Mouse (Mus musculus) testis, adult 2 months (tissue): ENCODE measurements around the gene Sytl1. TPM values are rescaled to one million over a fixed set of nuclear protein-coding genes. Genes with fewer than 3 reads are reported as not detected.
A peak's percentile ranks its signal among the peaks of the same experiment; 100 is the strongest.

ENCODE experiments used
- H3K27ac ChIP-seq: fragments of 200-500 bp; 2 replicates; pipeline ENCODE4 v1.5.1; 2012; ENCODE audit warnings: low read depth, low read length; ENCODE audit not compliant: control insufficient read depth, insufficient read depth
- H3K27me3 ChIP-seq: fragments of 200-500 bp; 2 replicates; pipeline ENCODE4 v1.6.1; 2012; ENCODE audit warnings: mild to moderate bottlenecking, low read length, moderate library complexity; ENCODE audit not compliant: control insufficient read depth, insufficient read depth
- H3K36me3 ChIP-seq: fragments of 200-500 bp; 2 replicates; pipeline ENCODE4 v1.6.1; 2012; ENCODE audit warnings: mild to moderate bottlenecking, low read length; ENCODE audit not compliant: control insufficient read depth, insufficient read depth
- H3K4me1 ChIP-seq: fragments of 200-500 bp; 2 replicates; pipeline ENCODE4 v1.6.1; 2012; ENCODE audit warnings: low read length; ENCODE audit not compliant: control insufficient read depth, insufficient read depth
- H3K4me3 ChIP-seq: fragments of 200-500 bp; 2 replicates; pipeline ENCODE4 v1.5.1; 2012; ENCODE audit warnings: low read depth, mild to moderate bottlenecking, low read length, moderate library complexity, mixed read lengths; ENCODE audit not compliant: control insufficient read depth
- CTCF ChIP-seq: fragments of 200-500 bp; IDR thresholded peaks from 2 replicates; pipeline ENCODE4 v1.5.1; 2012; ENCODE audit warnings: low read depth, mild to moderate bottlenecking, inconsistent platforms, low read length, moderate library complexity; ENCODE audit not compliant: control insufficient read depth, insufficient read depth, insufficient replicate concordance
- POLR2A ChIP-seq: fragments of 200-500 bp; IDR thresholded peaks from 2 replicates; pipeline ENCODE4 v1.6.1; 2012; ENCODE audit warnings: low read depth, mild to moderate bottlenecking, inconsistent platforms, low read length, moderate library complexity; ENCODE audit not compliant: control insufficient read depth
- polyA plus RNA-seq: library from polyadenylated mRNA; depleted of rRNA; stranded (reverse); fragments of >200 nt; gene quantifications from 2 replicates; pipeline ENCODE4 v1.2.3, GENCODE M21; 2012; rRNA removed

The Sytl1 gene
- polyA plus RNA-seq, 1 experiment = 0.33 TPM

DNA sequence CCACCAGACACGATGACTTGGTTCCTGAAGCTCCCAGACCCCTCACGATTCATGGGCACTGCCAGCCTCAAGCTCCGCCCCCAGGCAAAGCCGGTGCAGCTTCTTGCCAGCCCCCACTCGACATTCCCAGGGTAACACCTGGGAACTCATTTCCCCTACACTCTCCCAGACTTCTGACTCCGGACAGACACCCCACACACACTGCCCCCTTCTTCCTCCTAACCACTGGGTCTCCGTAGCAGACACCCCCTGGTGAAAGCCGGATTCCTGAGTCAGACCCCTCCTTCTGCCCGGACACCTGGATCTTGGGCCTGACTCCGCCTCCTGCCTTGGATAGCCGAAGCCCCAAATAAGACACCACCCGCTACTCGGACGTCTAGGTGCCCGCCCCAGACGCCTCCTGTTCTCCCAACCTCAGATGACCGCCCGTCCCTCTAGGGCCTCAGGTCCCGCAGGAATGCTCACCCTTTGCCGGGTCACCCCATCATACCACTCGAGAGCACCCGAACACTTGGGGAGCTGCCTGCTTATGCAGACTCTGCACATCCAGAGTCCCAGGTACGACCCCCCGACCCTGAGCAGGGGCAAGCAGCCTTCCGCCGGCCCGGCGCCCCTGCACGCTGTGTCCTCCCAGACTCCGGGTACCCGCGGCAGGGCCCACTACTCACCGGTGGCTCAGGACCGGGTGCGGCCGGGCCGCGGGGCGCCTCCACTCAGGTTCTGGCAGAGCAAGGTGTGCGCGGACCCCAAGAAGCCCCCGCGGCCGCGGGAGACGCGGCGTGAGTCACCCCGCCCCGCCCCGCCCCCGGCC, 51.0 kb downstream of the Sytl1 start, which contains the start of the genes Cd164l2 and Gpr3:
TSS of gene Cd164l2 (plus strand) at position 381 of the 811 bp plus-strand sequence.
TSS of gene Gpr3 (minus strand) at position 786 of the 811 bp plus-strand sequence.
- no peak for TF ChIP-seq CTCF
- no peak for TF ChIP-seq POLR2A
- H3K36me3 ChIP-seq = no peaks in the 10 kb centered on the region
- H3K27me3 ChIP-seq = no peaks in the 10 kb centered on the region
- H3K4me1 ChIP-seq = peaks cover 25% of the 10 kb centered on the region
- no peak within 1 kb of the TSS; the same call in 1 of the 2 replicates for H3K27ac ChIP-seq
- H3K4me3 ChIP-seq = peak within 1 kb of the TSS; percentile 87

DNA sequence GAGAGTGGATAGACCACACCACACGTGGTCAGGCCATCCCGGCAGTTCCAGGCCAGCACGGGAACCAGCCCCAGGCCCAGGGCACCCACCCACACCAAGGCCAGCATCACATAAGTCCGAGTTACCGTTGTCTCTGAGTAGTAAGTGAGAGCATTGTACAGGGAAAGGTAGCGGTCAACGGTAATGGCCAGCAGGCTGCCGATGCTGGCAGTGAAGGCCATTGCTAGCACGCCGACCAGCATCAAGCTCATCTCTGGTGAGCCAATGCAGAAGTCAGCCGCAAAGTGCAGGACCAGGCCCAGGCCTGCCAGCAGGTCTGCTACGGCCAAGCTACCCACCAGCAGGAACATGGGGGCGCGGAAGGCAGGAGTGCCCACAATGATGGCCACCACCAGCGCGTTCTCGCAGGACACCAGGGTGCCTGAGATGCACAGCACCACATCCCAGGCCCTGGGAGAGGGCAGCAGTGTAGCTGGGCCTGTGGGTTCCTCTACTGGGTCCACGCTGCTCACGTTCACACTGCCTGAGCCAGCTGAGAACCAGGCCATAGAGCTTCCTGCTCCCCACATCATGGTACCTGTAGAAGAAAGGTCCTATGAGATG, 52.0 kb downstream of the Sytl1 start:
- no peaks in the 10 kb centered on the region for H3K27me3 ChIP-seq
- TF ChIP-seq CTCF = no peak
- no peak for TF ChIP-seq POLR2A
- H3K36me3 ChIP-seq = no peaks in the 10 kb centered on the region
- peaks cover 25% of the 10 kb centered on the region for H3K4me1 ChIP-seq
- no peak overlapping the region for H3K27ac ChIP-seq
- H3K4me3 ChIP-seq = no peak overlapping the region

DNA sequence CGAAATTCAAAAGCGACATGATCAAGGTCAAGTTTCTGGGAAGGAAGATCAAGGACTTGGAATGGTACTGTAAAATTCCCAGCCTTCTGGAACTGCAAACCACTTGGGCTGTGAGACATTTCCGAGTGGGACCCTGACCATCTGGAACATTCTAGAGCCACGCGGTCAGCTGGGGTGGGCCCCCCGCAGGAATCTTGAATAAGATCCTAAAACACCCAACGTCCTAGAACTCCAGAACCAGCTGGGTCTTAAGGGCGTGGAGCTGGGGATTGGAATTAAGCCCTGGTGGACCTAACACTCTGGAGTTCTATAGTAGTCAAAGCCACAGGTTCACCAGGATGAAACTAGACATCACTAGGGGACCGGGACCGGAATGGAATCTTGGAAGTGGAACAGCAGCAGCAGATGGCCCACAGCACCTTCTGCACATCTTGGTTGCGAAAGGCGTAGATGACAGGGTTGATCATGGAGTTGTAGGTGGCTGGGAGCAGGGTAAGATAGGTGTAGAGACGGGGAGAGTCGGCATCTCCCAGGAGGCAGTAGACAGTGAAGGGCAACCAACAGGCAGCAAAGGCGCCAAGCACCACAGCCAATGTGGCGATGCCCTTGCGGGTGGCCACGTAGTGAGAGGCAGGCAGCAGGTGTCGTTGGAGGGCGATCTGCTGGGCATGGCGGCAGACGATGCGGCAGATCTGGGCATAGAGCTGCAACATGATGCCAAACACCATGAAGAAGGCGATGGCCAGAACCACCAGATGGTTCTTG, 52.7 kb downstream of the Sytl1 start:
- H3K27ac ChIP-seq = no peak overlapping the region
- H3K4me1 ChIP-seq = peaks cover 25% of the 10 kb centered on the region
- no peak for TF ChIP-seq CTCF
- TF ChIP-seq POLR2A = no peak
- H3K27me3 ChIP-seq = no peaks in the 10 kb centered on the region
- no peaks in the 10 kb centered on the region for H3K36me3 ChIP-seq
- H3K4me3 ChIP-seq = no peak overlapping the region

DNA sequence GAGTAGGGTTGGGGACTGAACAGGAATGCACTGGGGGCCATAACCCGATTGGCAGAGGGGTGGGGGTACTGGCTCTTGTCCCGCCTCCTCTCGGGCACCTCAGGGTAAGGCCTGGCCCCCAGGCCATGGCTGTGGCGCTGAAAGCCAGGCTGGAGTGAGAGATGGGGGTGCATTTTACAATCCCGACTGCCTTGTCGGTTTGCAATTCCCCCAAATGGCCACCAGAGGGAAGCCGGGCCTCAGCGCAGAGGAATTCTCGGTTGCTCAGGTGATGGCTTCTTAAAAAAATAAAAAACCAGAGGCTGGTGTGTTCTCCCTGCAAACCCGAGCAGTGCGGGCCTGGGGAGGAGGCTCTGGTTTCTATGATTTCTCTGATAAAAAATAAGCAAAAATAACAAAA, 53.5 kb downstream of the Sytl1 start:
- Histone ChIP-seq H3K27ac (no peak overlapping the region), H3K27me3 (no peaks in the 10 kb centered on the region), H3K4me3 (no peak overlapping the region), H3K4me1 (peaks cover 25% of the 10 kb centered on the region), H3K36me3 (no peaks in the 10 kb centered on the region)
- no peak for TF ChIP-seq POLR2A
- TF ChIP-seq CTCF = peak; percentile 71

DNA sequence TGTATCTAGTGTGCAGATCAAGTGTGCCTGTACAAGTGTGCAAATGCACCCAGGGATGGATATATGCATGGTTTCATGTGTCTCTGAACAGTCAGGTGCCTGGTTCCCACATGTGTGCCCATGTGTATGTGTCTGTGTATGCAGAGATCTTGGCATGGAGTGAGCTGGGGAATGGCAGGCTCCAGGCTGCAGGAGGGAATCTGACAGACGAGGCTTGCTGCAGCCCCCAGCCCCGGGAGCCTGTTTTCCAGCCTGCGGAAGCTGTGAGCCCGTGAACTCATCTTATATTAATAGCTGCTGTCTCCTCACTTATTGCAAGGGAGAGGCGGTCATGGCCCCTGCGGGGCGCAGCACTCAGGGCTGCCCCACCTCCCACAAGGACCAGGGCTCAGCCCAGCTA, 58.5 kb downstream of the Sytl1 start:
- H3K36me3 ChIP-seq = no peaks in the 10 kb centered on the region
- no peak overlapping the region for H3K4me3 ChIP-seq
- no peak overlapping the region for H3K27ac ChIP-seq
- H3K27me3 ChIP-seq = no peaks in the 10 kb centered on the region
- no peak for TF ChIP-seq CTCF
- TF ChIP-seq POLR2A = no peak
- H3K4me1 ChIP-seq = peaks cover 9% of the 10 kb centered on the region

DNA sequence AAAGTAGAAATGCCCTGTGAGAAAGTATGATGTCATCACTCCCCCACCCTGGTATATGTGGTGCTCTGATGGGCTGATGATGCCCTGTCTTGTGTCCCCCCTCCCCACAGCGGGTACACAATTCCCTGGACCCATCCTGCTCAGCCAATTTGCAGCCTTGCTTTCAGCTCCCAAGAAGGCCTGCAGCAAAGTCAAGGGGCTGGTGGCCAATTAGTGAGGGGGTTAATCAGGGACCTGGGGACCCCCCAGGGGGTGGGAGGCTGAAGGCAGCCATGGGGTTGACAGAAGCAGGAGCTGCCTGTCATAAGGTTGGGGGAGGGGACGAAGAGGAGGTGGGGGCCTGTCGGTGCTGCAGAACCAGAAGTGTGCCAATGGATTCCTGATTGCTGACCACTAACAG, 59.3 kb downstream of the Sytl1 start:
- Histone ChIP-seq H3K27ac (no peak overlapping the region), H3K4me3 (no peak overlapping the region), H3K36me3 (no peaks in the 10 kb centered on the region), H3K4me1 (peaks cover 9% of the 10 kb centered on the region), H3K27me3 (no peaks in the 10 kb centered on the region)
- TF ChIP-seq POLR2A = no peak
- TF ChIP-seq CTCF = no peak

Other genes starting within 250 kb of the Sytl1 start
- gene Wasf2, start 132.6 kb downstream of the Sytl1 start, polyA plus RNA-seq = 156 and 195 TPM in 2 replicates
- gene Cd164l2, start 51.0 kb downstream of the Sytl1 start, polyA plus RNA-seq = 10.0 and 10.7 TPM in 2 replicates
- gene Gpr3, start 50.6 kb downstream of the Sytl1 start, polyA plus RNA-seq = 7.0 and 9.2 TPM in 2 replicates
- gene Map3k6, start 22.3 kb downstream of the Sytl1 start, polyA plus RNA-seq = 4.7 and 8.5 TPM in 2 replicates
- 48.5 and 50.1 TPM in 2 replicates for gene Tmem222, start 14.7 kb upstream of the Sytl1 start, polyA plus RNA-seq
- gene Wdtc1, start 90.4 kb upstream of the Sytl1 start, polyA plus RNA-seq = 323 and 338 TPM in 2 replicates
- gene Slc9a1, start 106.6 kb upstream of the Sytl1 start, polyA plus RNA-seq = 48.4 and 59.6 TPM in 2 replicates
- 35.7 and 45.4 TPM in 2 replicates for gene Tent5b, start 217.0 kb upstream of the Sytl1 start, polyA plus RNA-seq
- 1.3 and 2.0 TPM in 2 replicates for gene Trnp1, start 235.4 kb upstream of the Sytl1 start, polyA plus RNA-seq